Mouse (Mus musculus) layer of hippocampus, postnatal 36 days (tissue): ENCODE measurements at regions not wholly inside any gene's neighbourhood (a gene's known extent, or its start where the extent isn't known, plus 50 kb on each side); places are given as distances from the start of the nearest gene placed in this dataset.

Experiments used
- DNase-seq, 2 experiments: peaks; one replicate each; pipeline ENCODE4 v3.0.0; 2022

DNA sequence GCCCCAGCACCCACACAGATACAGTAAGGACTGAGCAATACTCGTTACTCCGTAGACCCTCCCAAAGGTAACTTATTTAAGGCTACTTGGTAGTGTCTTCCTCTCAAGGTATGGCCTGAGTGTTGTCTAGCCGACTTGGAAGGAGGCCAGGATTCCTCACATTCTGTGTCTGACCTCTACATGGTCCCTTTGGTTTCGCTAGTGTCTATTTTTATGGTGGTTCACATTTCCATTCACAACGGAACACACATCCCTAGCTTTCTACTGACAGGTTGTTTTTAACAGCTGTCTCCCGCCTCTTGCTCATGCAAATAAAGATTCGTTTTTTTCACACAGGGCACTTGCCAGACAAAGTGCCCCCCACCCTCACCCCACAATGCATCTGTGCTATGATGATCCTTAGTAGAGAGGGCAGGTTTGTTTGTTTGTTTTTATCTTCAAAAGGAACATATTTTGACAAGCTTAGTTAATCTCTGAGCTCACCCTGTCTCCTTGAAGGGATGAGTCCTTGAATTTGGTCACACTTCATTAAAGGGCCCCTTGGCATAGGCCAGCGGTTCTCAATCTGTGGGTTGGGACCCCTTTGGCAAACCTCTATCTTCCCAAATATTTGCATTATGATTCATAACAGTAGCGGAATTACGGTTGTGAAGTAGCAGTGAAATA lies 52.7 kb downstream of the Phlda1 start:
- DNase-seq, result no peak

DNA sequence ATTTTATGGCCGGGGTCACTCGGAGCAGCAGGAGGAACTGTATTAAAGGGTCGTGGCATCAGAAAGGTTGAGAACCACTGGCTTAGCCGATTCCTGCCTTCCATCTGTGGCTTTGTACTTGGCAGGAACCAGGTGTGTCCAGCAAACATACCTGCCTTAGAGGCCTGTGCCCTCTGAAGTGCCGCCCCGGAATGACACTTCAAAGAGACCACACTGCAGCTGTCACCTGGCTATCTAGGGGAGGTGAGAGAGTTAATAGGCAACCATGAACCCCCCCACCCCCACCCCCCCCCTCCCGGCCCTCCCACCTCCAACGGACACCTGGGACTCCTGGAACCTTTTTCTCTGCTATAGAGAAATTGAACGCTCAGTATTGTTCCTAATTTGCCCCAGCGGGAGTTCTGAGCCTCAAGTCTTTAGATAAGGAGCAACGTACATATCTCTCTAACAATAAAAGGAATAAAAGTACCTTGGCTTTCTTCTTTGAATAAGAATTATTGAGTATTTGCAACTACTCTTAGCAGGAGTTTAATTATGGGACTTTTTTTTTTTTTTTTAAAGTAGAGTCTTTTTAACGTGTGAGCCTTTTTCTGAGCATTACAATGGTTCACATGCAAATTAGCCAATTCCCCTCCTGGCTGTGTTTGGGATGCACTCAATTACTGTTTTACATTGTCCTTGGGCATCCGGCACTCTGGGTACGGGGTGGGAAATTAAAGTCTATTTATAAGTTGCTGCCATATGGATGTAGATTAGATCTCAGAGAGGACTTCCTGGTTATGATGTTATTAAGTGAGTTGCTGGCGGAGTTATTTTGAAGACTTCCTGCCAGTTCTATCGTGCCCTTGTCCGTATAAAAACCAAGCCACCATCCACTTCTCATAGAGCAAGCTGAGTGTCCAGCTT lies 53.5 kb downstream of the Phlda1 start:
- DNase-seq, result no peak

DNA sequence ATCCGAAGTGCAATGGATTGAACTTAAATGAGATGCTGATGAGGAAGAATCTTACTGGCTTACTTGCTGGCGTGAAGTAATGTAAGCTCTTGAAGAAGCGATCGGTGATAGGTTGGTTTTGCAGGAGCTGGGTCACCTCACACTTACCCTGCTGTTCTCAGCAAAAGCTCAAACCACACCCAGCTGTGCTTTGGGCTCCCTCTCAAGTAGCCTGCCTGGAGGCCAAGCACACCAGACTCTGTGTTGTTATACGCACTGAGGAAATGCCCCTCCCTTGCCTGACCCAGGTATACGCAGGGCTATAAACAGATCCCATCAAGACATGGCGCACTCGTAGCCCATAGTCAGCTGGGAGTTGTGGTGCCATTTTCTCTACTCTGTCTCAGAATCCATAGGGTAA lies 56.5 kb downstream of the Phlda1 start:
- DNase-seq, result no peak

- peak; percentile 69 to 78 for DNase-seq
Observed at GRCm38 (mm10) chr10:111566873-111567381, 60.8 kb downstream of the Phlda1 start.

- DNase-seq, result no peak
Observed at GRCm38 (mm10) chr10:111570501-111571258, 64.6 kb downstream of the Phlda1 start.

- no peak for DNase-seq
Observed at GRCm38 (mm10) chr10:111574231-111574630, 68.1 kb downstream of the Phlda1 start.

DNA sequence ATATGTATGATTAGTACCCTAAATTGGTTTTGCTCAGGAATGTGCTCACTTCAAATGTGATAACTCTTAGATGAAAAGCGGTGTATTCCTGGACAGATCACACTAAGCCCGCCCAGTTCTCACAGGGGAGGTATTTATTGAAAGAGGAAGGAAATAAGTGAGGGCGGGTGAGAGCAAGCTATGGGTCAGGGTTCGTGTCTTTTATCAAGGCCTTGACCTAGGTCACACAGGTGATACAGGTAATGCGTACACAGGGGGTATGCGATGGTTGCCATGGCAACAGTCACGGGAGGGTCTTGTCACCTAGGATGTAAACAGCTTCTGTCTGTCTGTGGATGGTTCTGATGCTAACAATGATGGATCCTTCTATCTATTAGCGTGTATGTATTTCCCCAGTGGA lies 68.7 kb downstream of the Phlda1 start:
- DNase-seq, result no peak

DNA sequence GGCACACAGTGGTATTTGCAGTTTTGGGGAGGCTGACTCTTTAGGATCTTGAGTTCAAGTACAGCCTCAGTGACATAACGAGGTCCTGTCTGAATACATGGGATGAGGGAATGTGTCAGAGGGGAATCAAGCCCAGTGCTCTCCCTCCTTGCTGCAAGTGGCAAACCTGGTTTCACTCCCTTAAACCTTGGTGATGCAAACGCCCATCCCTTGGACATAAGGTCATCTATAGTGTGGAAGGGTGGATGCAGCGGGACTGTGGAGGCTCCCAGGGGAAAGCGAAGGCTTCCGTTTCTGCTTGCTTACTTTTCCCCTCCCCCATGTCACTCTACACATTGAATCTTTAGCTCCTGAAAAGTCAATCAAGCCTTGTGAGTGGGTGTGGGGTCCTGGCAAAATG lies 69.2 kb downstream of the Phlda1 start:
- no peak for DNase-seq

DNA sequence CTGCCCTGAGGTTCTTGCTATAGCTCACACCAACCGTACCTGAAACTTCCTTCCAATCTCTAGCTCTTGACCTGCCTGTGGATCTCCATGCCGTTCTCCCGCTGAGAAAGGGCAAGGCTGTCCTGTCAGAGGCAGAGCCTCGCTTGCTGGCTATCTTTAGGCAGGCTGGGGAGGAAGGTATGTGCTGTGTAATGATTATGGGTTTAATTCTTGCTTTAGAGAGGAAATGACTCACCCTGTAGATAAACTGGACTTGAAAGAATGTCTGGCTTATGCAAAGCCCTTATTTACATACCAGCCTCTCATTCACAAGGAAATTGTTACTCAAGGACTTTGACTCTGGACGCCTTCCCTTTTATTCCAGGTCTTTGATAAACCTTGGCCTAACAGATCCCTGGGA lies 69.8 kb downstream of the Phlda1 start:
- no peak for DNase-seq

DNA sequence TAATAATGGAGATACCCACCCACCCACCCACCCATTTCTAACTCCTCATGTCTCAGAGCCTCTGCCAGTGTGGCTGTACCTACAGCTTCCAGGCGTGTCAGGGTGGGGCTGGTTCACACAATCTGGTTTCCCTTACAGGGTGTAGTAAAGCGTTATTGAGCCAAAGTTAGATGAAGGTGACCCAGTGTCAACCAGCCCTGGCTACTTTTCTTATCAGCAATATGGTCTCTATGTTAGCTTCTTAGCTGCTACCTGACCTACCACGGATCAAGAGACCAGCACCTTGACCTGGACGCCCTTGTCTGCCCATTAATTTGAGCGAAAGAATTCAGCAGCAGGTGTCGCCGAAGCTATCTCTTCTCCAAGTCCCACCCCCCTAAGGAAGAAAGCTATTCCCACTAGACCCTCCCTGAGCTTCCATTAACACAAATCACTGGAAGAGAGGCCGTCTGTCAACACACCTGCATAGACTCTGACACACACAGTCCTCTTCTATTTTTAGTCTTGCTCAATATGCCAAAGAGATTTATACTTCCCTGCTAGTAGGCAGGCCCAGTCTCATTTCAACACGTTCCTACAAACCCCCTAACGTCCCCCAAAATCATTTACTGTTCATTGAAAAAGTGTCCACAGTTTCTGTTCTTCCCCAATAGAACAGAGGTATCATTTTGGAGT lies 70.4 kb downstream of the Phlda1 start:
- no peak for DNase-seq

GRCm38 (mm10) chr10:111578536-111578935 lies 72.5 kb downstream of the Phlda1 start:
- DNase-seq, result no peak

DNA sequence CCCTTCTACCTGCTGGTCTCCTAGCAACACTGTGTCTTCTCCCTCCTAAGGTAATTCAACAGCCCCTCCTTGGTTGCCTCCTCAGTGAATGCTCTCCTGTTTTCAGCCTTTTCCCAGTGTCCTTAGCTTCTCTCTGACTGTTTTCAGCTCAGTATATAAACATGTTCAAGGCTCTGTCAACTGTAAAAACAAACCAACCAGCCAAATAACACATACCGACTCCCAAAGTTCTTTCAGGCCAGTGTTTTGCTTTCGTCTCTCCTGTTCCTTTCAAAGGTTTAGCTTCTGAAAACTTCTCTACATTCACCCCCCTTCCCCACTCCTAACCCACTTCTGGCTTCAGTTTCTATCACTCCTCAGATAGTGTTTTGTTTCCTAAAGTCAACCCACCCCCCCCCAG lies 73.4 kb downstream of the Phlda1 start:
- no peak for DNase-seq

- no peak for DNase-seq
Observed at GRCm38 (mm10) chr10:111580401-111581100, 74.5 kb downstream of the Phlda1 start.

GRCm38 (mm10) chr10:111581847-111582246 lies 75.8 kb downstream of the Phlda1 start:
- no peak for DNase-seq

DNA sequence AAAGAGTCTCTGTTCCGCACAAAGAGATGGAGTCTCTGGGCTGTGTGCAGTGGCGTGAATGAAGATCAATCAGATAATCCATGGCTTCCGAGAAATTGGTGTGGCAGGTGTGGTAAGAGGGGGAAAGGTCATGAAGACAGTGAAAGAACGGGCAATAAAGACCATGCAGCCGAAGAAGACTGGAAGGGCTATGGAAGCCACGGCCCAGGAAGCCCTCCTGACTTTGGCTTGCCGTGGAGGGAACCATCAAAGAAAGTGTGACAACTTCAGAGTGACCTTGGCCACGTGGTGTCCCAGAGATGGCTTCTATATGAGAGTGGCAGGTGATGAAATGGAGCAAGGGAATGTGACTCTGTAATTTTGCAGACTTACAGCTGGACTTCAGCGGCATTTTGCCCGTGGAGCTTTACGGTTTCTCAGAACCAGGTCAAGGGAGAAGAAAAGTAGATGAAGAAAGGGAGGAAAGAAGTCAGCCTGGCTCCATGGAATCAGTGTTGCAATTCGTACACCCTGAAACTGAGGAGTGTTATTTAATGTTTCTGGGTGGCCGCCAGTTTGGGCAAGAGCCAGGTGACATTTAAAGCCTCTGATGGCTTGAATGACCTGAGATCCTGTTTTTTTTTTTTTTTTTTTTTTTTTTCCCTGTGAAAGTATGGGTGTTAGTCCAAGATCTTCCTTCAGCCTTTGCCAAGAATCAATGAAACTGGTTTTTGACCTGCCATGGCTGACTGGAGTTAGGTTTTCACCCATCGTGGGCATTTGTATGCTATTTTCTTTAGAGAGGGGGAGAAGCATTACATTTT lies 76.4 kb downstream of the Phlda1 start:
- no peak for DNase-seq

DNA sequence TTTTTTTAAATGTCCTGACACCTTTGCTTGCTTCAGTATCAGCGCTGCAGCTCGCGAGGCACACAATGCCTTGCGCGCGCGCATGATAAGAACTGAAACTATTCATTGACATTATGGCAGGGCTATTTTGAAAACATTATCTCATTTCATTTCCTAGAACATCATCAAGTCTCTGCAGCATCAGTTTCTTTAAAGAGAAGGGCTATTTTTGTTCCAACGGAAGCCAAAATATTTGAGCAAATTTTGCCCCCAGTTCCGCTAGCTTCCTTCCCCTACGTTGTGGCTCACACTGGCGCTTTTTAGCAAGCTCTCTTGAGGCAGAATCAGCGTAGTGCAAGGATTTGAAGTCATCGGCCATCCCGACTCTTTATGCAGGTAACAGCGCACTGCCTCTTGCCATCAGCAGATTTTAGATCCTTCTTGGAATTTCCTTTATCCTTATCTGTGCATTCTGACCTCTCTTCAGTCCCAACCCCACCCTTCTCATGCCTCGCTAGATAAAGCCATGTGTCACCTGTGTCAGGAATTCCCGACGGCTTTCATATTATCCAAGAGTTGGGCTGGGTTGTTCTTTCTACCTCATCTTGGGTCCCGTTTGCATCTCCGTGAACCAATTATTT lies 77.1 kb downstream of the Phlda1 start:
- DNase-seq, result no peak

DNA sequence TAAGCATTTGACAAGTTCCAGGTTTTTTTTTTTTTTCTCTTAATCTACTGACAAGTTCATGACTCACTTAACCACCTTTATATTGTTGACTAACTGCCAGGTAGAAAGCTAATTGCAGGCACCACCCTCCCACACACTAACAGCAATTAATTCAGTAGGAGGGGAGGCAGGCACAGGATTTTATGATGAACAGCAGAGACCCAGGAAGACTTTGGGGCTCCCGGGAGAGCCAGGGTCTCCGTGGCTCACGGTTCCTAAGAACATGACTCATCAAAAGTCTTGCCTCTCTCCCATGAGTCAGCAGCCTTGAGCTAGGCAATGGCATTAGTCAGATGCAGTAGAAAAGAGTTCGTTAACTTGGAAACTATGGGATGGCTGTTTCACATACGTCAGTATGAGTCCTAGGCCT lies 77.7 kb downstream of the Phlda1 start:
- no peak for DNase-seq

DNA sequence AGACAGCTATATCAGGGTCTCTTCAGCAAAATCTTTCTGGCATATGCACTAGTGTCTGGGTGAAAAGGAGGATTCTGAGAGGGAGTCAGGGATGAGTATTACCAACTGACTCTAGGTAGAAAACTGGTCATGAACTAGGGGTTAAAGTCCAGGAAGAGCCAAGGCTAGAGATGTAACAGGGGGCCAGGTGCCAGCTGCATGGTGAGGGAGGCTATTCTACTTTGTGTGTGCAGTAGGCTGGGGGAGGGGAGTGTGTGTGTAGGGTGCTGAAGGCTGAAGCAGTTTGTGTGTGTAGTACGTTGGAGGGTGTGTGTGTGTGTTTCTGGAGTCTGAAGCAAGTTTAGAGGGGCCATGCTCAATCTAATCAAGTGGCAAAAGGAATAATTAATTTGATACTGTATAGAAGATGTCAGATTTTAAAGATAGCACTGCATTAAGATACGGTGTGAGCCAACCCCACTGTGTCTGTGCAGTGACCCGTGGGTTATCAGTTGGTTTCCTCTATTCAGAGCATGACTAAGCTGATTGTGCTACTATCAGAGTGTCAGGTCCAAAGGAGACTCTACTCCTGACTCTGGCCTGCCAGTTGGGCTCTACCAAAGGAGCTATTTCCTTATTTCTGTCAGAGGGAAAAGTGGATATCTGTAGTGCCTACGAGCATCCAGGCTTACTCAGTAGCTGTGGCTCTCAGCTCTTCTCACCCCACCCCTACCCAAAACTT lies 82.0 kb downstream of the Phlda1 start:
- no peak for DNase-seq

DNA sequence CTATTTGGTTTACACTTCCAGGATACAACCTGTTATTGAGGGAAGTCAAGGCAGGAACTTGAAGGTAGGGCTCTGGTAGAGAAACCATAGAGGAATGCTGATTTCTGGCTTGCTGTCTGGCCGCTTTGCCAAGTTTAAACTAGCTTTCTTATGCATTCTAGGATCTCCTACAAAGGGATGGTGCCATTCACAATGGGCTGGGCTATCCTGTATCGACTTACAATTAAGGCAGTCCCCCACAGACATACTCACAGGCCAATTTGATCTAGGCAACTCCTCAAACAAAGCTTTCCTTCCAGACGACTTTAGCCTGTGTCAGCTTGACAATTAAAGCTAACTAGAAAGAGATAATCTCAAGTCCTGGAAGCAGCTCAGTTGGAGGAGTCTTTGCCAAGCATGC lies 83.1 kb downstream of the Phlda1 start:
- DNase-seq, result no peak
